Mouse (Mus musculus) myocyte (in vitro differentiated cells): ENCODE results near the gene Arf1. TPM values are rescaled to one million over a fixed set of nuclear protein-coding genes. Genes with fewer than 3 reads are reported as not detected.
A peak's percentile ranks its signal among the peaks of the same experiment; 100 is the strongest.

ENCODE experiments used
- H3K27me3 ChIP-seq: one replicate; pipeline ENCODE4 v1.6.1; 2011; ENCODE audit not compliant: control insufficient read depth, insufficient read depth, insufficient read length
- H3K36me3 ChIP-seq: one replicate; pipeline ENCODE4 v1.6.1; 2011; ENCODE audit not compliant: control insufficient read depth, insufficient read depth
- H3K4me2 ChIP-seq: one replicate; pipeline ENCODE4 v1.6.1; 2011; ENCODE audit warnings: low read depth, control low read depth
- H3K4me3 ChIP-seq: one replicate; pipeline ENCODE4 v1.5.1; 2011; ENCODE audit warnings: mild to moderate bottlenecking, control low read depth, moderate library complexity
- H3K79me2 ChIP-seq: one replicate; pipeline ENCODE4 v1.6.1; 2011; ENCODE audit not compliant: control insufficient read depth, insufficient read depth
- H3ac ChIP-seq: one replicate; pipeline ENCODE4 v1.6.1; 2011; ENCODE audit not compliant: control insufficient read depth, insufficient read length
- CEBPB ChIP-seq: IDR thresholded peaks from 2 replicates; pipeline ENCODE4 v1.6.1; 2011; ENCODE audit warnings: mild to moderate bottlenecking, moderate library complexity; ENCODE audit not compliant: poor library complexity, insufficient read depth, severe bottlenecking
- E2F4 ChIP-seq: IDR thresholded peaks from one replicate; pipeline ENCODE4 v1.6.1; 2011; ENCODE audit warnings: mild to moderate bottlenecking, control low read depth, moderate library complexity; ENCODE audit not compliant: insufficient read depth
- MAX ChIP-seq: IDR thresholded peaks from one replicate; pipeline ENCODE4 v1.6.1; 2011; ENCODE audit warnings: low read depth, mild to moderate bottlenecking, control low read depth
- MYOD1 ChIP-seq, 3 experiments: IDR thresholded peaks; one replicate each; pipeline ENCODE4 v1.6.1; 2011; ENCODE audit warnings: control low read depth in 2 of 3, low read depth in 2 of 3, mild to moderate bottlenecking in 2 of 3, moderate library complexity in 1 of 3; ENCODE audit not compliant: insufficient read length in 2 of 3, control insufficient read depth in 1 of 3
- MYOG ChIP-seq, 3 experiments: IDR thresholded peaks; one replicate each; pipeline ENCODE4 v1.6.1; 2011; ENCODE audit warnings: control low read depth in 2 of 3, low read depth in 2 of 3, mild to moderate bottlenecking in 2 of 3; ENCODE audit not compliant: insufficient read length in 2 of 3, control insufficient read depth in 1 of 3, insufficient read depth in 1 of 3
- POLR2A ChIP-seq: IDR thresholded peaks from one replicate; pipeline ENCODE4 v1.6.1; 2011; ENCODE audit warnings: low read depth, mild to moderate bottlenecking, control low read depth, moderate library complexity; ENCODE audit not compliant: insufficient read length
- POLR2AphosphoS2 ChIP-seq: IDR thresholded peaks from one replicate; pipeline ENCODE4 v1.6.1; 2011; ENCODE audit warnings: low read depth, control low read depth; ENCODE audit not compliant: insufficient read length
- REST ChIP-seq: IDR thresholded peaks from one replicate; pipeline ENCODE4 v1.6.1; 2011; ENCODE audit warnings: mild to moderate bottlenecking, control low read depth, moderate library complexity; ENCODE audit not compliant: insufficient read depth, insufficient read length
- SRF ChIP-seq: IDR thresholded peaks from one replicate; pipeline ENCODE4 v1.6.1; 2011; ENCODE audit warnings: low read depth; ENCODE audit not compliant: control insufficient read depth, insufficient read length
- TCF12 ChIP-seq: IDR thresholded peaks from one replicate; pipeline ENCODE4 v1.6.1; 2011; ENCODE audit warnings: mild to moderate bottlenecking, control low read depth; ENCODE audit not compliant: poor library complexity, insufficient read depth, severe bottlenecking
- TCF3 ChIP-seq: IDR thresholded peaks from one replicate; pipeline ENCODE4 v1.6.1; 2011; ENCODE audit warnings: low read depth, control low read depth; ENCODE audit not compliant: insufficient read length
- USF1 ChIP-seq: IDR thresholded peaks from one replicate; pipeline ENCODE4 v1.6.1; 2011; ENCODE audit warnings: low read depth, mild to moderate bottlenecking, control low read depth, moderate library complexity
- polyA plus RNA-seq: library from polyadenylated mRNA; unstranded; fragments of >200 nt; fragmentation: generic; extraction: Trizol; gene quantifications from one replicate; pipeline ENCODE4 v1.2.1, GENCODE M21; 2012; ENCODE audit warnings: missing spikeins

Gene Arf1
- polyA plus RNA-seq, 1 experiment: 500 TPM

DNA sequence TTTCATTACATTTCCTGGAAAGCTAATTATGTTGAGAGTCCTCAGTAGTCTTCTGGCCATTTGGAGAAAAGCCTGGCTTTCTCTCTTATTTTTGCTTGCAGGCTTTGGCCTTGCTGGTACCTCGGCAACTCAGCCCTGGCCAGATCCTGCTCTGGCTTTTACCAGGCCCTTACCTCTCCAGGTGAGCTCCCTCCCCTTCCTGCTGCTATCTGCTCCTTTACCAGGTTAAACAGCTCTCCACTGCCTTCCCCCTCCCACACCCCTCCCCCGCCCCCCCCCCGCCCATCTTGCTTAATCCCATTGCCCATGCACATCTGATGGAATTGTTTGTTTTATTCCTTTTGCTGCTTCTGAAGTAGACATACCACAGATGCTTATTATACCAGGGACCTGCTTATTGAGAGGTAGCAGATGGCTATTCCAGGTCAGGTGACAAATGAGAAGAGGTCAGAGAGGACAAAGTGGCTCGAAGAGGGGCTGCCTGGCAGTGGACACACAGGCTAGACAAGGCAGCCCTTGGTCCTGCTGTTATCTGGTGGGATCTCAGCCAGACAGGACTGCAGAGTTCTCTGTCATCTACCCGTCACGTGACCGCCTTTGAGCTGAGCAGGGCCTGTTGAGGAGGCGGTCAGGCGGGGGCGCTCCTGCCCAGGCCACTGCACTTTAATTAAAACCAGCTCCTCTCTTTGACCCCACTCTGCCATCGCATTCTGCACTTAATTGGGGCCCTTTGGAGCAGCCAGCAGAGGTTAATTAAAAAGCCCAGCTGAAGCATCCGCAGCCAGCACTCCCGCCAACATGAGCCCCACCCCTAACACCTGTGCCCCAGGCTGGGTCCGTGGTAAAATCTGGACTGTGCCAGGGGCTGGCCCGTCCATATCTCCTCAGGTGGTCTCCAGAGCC is 10.7 kb upstream of the Arf1 start:
- no peak overlapping the region for H3ac ChIP-seq
- H3K4me3 ChIP-seq: no peak overlapping the region
- no peak overlapping the region for H3K4me2 ChIP-seq
- H3K36me3 ChIP-seq: no peaks in the 10 kb centered on the region
- no peaks in the 10 kb centered on the region for H3K79me2 ChIP-seq
- peaks cover 67% of the 10 kb centered on the region for H3K27me3 ChIP-seq
- TF ChIP-seq TCF12 (no peak), POLR2AphosphoS2 (no peak), USF1 (peak; percentile 71), MYOD1 (IDR thresholded peaks at IDR 0.05; ENCODE audit: control insufficient read depth in 1 of 3, insufficient read length in 2 of 3, low read depth in 2 of 3) (no peak), MAX (no peak), POLR2A (no peak)

DNA sequence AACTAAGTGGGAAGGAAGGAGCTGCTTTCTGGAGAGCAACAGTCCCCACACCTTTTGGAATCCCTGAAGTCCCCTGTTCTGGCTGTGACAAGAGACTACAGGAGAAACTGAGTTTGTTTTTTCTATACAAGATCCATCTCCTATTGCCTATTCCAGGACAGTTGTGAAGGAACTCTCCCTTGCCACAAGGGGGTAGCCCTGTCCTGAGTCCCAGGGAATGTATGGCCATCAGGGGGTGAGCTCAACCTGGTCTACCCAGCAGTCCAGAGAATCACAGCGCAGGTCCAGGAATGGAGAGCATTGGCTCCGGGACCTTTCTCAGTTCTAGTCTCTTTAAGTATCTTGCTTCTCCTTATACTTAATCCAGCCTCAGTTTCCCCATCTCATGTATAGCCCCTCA is 4.7 kb upstream of the Arf1 start:
- Histone ChIP-seq H3K36me3 (no peaks in the 10 kb centered on the region), H3K79me2 (peaks cover 2% of the 10 kb centered on the region), H3K4me3 (no peak overlapping the region), H3ac (no peak overlapping the region), H3K4me2 (no peak overlapping the region), H3K27me3 (peaks cover 10% of the 10 kb centered on the region)
- TF ChIP-seq MYOD1 (IDR thresholded peaks at IDR 0.05; ENCODE audit: control insufficient read depth in 1 of 3, insufficient read length in 2 of 3, low read depth in 2 of 3) (no peak), TCF3 (no peak), MYOG (IDR thresholded peaks at IDR 0.05; ENCODE audit: control insufficient read depth in 1 of 3, insufficient read depth in 1 of 3, insufficient read length in 2 of 3, low read depth in 2 of 3) (no peak), SRF (no peak), REST (no peak), MAX (no peak), POLR2AphosphoS2 (no peak), E2F4 (no peak), USF1 (no peak), POLR2A (no peak), CEBPB (no peak), TCF12 (no peak)

DNA sequence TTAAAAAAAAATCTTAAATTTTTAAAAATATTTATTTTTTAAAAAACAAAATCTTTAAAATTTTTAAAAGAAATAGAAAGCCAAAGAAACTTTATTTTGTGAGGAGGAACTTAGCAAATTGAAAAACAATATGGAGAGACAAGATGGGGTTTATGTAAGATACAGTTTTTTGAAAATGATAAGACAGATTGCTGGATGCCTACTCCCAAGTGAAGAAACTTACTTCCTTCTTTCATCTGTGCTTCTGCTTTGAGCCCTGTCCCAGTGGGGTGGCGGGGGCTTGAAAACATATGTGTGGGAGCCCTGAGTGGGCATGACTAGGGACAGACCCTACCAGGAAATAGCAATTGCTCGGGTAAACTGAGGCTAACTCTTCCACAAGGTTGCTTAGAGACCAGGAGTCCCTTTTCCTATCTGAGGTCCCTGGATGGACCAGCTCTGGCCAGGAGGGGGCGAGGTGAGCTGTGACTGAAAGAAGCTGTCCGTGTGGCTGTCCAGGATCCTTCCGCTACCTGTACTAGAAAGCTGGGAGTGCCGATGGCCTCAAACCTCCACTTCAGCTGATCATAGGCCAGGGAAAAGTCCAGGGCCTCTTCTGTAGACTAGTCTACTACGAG is 2.2 kb upstream of the Arf1 start:
- peaks cover 3% of the 10 kb centered on the region for H3K36me3 ChIP-seq
- H3K27me3 ChIP-seq: no peaks in the 10 kb centered on the region
- H3K4me2 ChIP-seq: no peak overlapping the region
- H3ac ChIP-seq: no peak overlapping the region
- TF ChIP-seq USF1 (no peak), REST (no peak), SRF (no peak), MAX (no peak), E2F4 (no peak), POLR2AphosphoS2 (no peak), MYOD1 (IDR thresholded peaks at IDR 0.05; ENCODE audit: control insufficient read depth in 1 of 3, insufficient read length in 2 of 3, low read depth in 2 of 3) (no peak), MYOG (IDR thresholded peaks at IDR 0.05; ENCODE audit: control insufficient read depth in 1 of 3, insufficient read depth in 1 of 3, insufficient read length in 2 of 3, low read depth in 2 of 3) (no peak), TCF3 (no peak), TCF12 (no peak), CEBPB (no peak), POLR2A (no peak)
- H3K4me3 ChIP-seq: no peak overlapping the region
- peaks cover 27% of the 10 kb centered on the region for H3K79me2 ChIP-seq

DNA sequence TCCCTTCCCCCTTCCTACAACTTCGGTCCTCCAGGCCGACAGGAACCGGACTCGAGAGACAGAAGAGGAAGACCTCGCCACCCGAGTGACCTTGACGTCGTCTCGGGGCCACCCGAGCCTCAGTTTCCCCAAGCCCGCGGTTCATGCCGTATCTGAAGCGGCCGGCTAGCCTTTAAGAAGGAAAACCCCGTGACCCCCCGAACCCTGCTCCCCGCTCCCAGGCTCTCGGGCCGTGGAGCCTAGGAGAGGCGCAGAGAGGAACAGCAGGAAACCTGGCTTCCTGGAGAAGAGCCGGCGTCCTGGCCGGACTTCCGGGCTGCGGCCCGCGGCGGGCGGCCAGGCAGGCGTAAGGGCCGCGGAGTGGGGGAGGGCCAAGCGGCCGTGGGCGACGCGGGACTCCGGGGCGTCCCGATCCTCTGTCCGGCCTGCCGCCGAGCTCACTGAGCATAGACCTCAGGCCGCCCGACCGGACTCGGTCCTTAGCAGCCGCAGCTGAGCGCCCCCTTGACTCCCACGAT is 407 bp downstream of the Arf1 start:
- peak overlapping the region; percentile 89 for H3ac ChIP-seq
- H3K4me2 ChIP-seq: peak overlapping the region; percentile 96
- peaks cover 3% of the 10 kb centered on the region for H3K36me3 ChIP-seq
- no peaks in the 10 kb centered on the region for H3K27me3 ChIP-seq
- peaks cover 53% of the 10 kb centered on the region for H3K79me2 ChIP-seq
- H3K4me3 ChIP-seq: peak overlapping the region; percentile 98
- TF ChIP-seq CEBPB (no peak), TCF12 (no peak), MAX (no peak), TCF3 (no peak), POLR2A (no peak), SRF (no peak), MYOD1 (IDR thresholded peaks at IDR 0.05; ENCODE audit: control insufficient read depth in 1 of 3, insufficient read length in 2 of 3, low read depth in 2 of 3) (no peak), POLR2AphosphoS2 (no peak), E2F4 (no peak), USF1 (no peak), MYOG (IDR thresholded peaks at IDR 0.05; ENCODE audit: control insufficient read depth in 1 of 3, insufficient read depth in 1 of 3, insufficient read length in 2 of 3, low read depth in 2 of 3) (no peak), REST (no peak)
